Mouse (Mus musculus): ENCODE measurements around the gene Slu7.

Slu7 gene

DNA sequence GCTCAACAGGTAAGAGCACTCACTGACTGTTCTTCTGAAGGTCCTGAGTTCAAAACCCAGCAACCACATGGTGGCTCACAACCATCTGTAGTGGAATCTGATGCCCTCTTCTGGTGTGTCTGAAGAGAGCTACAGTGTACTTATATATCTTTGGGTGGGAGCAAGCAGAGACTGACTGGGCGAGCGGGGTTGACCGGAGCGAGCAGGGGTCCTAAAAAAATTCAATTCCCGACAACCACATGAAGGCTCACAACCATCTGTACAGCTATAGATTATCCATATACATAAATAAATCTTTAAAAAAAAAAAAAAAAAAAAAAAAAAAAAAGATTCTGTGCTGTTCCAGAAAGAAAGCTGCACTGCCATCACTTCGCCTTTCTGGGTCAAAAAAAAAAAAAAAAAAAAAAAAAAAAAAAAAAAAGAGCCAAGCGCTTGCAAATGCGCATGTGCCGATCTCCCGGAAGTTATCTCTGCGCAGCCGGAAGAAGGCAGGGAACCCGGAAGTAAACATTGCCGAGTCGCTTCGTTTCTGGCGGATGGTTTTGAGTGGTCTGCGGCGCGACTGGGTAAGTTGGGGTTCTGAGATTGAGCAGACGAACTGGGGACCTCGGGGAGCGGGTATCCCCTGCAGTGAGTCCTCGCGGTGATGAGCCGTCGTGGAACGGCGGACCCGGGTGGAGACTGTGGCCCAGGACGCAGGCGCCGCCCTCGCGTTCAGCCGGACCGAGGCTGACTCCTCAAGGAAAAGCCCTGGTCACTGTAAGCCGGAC, at the start of gene Slu7:
Gene Slu7 (plus strand): TSS at position 491 of the 770 bp plus-strand sequence.
- peak; percentile 63 for DNase-seq (ENCODE audit: low read depth)

DNA sequence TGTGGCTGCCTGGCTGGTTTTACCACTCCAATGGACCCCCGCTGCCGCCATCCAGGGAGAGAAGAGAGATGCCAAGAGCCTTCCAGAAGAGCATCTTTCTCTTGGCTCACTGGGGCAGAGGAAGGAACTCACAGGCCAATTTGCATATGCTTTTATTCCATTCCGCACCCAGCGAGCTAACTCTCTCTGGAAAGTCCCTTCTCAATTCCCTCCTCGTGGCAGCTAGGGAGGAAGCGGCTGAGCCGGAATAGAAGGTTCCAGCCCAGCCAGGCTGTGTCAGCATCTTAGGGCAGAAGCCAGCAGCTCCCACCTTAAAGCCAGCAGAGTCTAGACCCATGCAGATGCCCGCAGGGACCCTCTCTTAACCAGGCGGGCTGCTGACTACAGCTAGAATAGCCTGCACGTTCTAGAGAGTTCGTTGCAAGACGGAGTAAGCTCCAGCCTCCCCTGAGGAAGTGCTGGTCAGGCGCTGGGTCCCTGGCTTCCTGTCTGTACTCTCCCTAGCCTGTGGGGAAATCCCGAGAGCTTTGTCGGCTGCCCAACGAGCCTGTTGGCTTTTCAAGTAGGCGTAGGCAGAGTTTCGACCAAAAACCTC, 48.4 kb upstream of the Slu7 start:
- DNase-seq (ENCODE audit: low read depth) = no peak

DNA sequence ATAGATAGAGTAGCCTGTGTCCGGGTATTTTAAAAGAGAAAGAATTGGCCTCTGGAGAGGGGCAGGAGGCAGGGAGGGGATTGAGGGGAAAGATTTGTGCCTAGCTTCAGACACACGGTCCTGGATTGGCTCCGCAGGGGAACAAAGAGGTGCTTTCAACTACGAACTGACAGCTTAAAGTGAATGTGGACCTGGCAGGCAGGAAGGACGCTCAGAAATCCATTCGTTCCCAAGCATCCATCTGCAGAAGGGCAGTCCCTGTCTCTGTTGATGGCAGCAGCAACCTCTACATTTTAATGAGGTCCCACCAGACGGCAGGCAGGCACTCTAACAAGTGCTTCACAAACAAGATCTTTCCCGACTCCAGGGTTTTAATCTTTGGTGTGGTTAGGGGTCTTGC, 47.8 kb upstream of the Slu7 start:
- DNase-seq (ENCODE audit: low read depth) = no peak

DNA sequence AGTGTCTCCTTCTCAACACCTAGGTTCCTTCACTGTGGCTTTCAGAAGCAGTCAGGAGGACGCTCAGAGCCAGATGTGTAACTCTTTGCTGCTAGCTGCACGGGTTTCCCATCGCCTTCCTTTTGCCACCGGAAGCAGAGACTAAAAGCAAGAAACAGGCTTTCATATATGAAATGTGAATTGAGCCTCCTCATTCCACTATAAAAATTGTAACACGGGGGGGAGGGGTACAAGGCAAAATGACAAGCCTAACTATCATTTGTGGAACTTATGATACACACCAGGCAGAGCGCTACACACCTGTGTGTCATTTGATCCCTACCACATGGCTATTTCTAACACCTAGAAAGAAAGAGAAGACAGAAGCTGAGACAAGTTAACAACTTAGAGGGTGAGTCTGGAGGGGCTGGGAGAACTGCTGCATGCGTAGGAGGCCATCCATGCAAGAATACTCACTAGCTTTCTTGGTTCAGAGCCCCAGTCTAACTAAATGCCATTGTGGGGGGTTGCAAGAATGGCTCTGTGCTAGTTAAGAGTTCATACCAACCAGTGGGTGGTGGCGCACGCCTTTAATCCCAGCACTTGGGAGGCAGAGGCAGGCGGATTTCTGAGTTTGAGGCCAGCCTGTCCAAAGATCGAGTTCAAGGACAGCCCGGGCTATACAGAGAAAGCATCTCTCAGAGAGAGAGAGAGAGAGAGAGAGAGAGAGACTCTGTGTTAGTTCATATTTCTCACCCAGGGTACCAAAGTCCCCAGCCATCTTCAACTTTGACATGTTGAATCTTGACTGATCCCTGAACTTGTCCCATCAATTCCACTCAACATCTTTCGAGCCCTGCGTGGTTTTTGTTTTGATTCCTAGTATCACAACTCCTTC, 46.3 kb upstream of the Slu7 start:
- no peak for DNase-seq (ENCODE audit: low read depth)

DNA sequence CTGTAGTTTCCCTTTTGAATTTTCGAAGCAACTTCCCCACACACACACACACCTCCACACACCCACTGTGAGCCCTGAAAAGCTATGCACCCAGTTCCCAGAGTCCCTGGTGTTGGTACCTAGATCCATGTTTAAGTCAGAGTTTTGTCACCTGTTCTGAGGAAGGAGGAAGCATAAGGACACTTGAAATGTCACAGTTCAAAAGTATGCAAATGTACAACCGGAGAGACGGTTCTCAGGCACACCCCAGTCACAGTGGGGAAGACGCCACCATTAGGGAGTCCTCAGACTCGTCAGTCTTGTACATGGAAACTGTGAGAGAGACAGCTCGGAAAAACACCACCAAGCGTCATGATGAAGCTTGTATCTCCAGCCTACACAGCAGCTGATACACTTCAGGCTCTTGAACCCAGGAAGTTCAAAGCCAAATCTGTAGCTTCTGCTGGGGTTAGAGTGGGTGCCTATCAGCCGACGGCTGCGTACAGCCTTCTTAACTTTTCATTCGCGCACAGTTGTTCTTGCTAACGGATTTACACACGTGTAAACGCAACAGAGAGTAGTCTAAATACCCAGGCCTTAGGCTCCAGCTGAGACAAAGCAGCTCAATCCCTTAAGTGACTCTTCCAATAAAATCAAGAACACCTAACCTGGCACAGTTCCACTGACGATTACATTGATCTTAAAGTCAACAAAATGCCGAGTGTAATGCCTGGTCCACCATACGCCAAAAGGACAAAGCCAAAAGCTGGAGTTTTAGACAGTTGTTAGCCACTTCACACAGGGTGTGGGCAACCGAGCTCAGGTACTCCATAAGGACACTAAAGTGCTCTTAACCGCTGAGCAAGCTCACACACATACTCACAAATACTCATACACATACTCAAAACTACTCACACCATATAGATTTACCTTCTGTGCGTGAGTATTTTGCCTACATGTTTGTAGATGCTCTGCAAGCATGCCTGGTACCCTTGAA, 45.1 kb upstream of the Slu7 start:
- DNase-seq (ENCODE audit: low read depth) = no peak

DNA sequence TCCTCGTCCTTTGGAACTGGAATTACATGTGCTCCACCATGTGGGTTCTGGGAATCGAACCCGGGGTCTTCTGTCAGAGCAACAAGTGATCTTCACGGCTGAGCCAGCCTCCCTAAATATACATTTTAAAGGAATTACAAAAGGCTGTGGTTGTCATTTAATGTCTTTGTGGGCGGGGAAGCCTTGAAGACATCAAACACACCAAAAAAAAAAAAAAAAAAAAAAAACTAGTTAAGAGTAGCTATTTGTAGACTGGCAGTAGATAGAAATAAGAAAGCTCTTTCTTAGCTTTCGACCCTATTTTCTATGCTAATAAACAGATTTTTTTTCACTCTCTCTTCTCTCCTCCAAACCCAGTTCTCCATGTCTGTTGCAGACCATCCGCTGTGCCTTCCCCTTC, 44.4 kb upstream of the Slu7 start:
- DNase-seq (ENCODE audit: low read depth) = no peak

DNA sequence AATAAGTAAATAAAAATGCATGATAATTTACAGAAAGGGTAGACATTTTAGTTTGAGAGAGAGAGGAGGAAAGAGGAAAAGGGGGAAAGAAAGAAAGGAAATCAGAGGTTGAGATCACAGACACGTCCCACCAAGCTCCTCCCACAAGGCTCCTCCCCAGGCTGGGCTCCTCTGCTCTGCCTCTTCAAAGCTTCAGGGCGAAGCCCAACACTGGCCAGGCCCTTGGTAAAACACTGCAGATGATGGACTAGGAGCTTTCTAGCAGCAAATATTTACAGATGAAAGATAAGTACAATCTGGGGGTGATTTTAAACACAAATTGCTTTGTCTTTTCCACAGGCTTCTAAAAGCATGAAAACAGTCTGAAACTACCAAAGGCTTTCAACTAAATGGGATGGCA, 40.8 kb upstream of the Slu7 start:
- DNase-seq (ENCODE audit: low read depth) = no peak

DNA sequence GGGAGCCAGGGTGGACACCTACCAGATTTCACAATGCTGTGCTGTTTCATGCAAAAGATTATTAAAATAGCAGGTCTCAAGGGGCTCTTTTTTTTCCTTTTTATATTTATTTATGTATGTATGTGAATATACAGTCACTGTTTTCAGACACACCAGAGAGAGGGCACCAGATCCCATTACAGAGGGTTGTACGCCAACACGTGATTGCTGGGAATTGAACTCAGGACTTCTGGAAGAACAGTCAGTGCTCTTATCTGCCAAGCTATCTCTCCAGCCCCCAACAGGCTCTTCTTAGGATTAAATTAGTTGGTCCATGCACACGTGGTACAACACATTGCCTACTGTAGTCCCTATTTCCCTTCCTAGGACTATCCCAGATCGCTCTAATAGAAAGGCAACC, 40.2 kb upstream of the Slu7 start:
- no peak for DNase-seq (ENCODE audit: low read depth)

DNA sequence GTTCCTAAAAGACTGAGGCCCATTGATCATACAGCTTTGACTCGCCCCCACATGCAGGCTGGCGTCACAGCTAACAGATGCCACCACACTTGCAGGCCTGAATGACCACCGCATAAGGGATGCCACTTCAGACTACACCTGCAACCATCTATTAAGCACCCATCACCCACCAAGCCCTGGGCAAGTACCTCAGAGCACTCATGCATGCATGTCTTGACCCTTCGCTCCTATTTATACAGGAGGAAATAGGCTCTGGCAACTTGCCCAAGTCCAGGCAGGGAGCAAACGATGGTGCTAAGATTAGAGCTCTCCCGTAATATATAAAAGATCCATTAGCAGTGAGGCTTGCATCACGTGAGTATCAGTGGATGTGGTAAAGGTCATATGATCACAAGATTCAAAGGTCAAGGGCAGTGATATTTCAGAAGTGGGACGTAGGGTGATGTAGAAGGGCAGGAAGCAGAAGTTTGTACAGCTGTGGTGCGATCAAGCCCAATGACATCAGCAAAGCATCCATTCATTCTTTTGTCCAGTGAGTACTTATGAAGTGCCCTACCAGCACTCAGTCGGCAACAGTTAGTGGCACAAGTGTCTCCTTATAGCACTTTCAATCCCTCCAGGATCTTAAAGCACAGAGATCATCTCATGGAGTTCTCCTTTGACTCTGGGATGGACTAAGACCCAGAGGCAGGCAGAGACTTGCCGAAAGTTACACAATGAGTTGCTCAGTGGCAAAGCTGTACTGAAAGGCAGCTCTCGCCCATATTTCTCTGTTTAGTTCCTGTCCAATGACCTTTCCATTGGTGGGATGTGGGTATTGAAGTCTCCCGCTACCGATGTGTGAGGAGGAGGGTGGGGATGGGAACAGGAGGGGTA, 38.2 kb upstream of the Slu7 start:
- no peak for DNase-seq (ENCODE audit: low read depth)

DNA sequence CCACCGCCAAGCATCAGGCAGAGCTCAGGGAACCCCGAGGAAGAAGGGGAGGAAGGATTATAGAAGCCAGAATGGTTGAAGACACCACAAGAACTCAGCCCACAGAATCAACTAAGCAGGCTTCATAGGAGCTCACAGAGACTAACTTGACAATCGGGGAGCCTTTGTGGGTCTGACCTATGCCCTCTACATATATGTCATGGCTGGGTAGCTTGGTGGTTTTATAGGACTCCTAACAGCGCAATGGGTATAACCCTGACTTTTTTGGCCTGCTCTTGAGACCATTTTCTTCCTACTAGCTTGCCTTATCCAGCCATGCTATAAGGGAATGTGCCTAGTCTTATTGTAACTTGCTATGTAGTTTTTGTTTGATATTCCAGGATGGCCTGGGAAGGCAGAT, 37.3 kb upstream of the Slu7 start:
- DNase-seq (ENCODE audit: low read depth) = no peak

DNA sequence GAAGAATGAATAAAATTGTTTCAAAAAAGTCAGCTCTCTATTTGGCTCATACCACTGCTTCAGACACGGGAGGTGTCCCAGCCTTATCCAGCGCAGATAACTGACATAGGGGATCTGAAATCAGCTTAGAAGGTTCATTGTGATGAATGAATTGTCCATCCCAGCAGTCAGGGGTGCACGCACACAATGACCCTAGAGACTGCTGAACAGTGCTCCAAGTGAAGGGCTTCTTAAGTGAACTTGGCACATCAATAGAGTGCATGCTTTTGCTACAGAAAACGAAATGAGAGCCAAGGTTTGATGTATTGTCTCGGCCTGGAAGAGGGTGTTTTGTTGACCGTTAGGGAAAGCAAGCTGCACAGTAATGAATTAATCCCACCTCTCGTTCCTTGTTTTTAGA, 36.9 kb upstream of the Slu7 start:
- no peak for DNase-seq (ENCODE audit: low read depth)

DNA sequence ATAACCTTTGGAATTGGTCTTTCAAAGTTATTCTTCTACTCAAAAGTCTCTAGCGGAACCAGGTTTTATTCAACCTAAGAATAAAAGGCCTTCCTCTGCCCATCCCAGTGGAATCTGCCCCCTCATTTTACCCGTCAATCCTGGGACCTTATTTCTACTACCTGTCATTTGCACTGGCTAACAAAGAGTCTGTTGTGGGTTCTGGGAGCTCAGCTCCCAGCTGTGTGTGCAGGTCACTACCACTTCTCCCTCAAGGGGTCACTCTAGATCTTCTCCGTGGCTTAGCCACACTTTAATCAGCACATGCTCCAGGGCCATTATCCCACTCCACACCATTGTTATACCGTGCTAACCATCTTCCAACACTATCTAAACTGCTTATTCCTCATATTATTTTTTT, 34.2 kb upstream of the Slu7 start:
- DNase-seq (ENCODE audit: low read depth) = no peak

DNA sequence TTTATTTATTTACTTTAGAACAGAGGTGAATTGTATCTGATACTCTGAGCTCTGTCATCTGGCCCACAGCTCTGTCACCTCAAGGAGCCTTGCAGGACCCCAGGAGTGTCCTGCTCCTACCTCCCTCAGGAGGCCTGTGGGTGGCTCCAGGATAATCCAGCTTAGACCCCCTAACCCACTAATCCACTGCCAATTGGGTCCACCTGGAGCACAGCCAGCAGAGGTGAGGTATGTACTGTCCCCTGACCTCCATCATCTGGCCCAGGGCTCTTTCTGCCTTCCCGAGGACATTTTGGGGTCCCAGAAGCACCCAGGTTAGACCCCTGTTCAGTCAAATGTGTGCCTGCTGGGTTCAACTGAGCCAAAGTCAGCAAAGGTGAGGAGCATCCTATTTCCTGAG, 33.4 kb upstream of the Slu7 start:
- DNase-seq (ENCODE audit: low read depth) = no peak

DNA sequence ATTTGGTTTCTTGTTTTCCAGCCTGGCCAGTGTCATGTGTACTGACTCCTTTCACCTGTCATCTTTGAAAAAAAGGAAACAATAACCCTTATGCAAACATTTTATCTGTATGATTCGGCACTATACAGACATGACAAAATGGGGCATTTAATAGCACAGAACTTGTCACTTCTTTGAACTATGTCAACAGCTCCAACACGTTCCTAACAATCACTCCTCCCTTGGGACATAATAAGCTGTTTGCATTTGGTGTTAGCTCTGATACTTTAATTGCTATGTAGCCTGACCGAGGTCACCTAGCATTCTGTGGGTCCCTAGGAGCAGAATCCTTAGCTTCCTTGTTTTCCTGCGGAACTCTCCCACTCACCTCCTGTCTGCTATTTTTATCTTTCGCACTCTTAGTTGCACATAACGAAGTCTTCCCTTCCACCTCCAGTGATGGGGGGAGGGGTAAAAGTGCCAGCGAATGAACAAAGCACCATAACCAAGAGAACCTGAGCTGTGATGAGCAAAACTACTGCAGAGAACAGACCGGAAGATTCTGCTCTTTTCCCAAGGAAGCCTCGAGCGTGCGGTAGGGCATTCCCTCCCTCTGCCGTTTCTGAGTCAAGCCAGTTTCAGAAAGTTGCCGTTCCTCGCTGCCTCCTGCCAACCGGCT, 29.3 kb upstream of the Slu7 start:
- no peak for DNase-seq (ENCODE audit: low read depth)

DNA sequence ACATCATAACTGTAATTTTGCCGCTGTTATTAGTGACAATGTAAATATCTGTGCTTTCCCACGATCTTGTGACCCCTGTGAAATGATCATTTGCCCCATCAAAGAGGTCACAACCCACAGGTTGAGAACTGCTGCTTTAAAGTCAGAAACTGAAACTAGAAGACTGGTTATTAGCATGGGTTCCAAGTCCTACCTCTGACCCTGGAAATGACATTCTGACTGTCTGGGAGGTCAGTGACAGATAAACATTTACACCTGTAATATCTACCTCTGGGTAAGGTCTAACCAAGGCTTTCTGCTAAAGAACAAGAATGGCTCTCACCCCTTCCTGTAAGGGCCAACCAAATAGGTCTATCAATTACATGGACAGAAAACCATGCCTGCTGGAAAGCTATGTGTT, 24.7 kb upstream of the Slu7 start:
- no peak for DNase-seq (ENCODE audit: low read depth)

DNA sequence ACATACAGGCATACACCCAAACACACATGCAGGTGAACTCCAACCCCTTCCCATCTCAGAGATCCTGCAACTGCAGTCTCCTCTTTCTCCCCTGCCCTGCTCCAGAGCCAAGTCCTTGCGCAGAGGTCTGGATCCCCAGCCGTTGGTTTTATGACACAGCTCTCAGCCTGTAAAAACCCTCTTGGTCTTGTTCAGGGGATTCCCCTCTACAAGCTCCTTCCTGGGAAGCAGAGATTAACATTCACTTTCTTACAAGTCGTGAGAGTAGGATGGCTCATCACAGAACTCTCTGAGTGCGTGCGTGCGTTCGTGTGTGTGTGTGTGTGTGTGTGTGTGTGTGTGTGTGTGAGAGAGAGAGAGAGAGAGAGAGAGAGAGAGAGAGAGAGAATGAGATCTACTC, 23.3 kb upstream of the Slu7 start:
- no peak for DNase-seq (ENCODE audit: low read depth)

DNA sequence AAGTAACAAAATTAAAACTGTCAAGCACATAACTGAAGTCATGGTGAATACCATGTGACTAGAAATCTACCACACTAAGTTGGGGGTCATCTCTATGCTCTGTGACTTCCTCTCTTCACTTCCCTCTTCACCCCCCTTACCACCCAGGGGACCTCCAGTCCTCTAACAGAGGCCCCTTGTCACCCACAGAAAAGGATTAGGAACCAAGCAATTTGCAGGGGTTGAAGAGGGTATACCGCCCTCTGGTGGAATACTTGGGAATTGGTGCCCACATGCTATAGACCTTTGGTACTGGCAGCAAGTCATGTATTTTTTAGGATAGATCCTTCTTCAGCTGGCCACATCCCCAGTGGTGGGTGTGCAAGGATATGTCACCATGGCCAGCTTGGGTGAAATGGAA, 22.1 kb upstream of the Slu7 start:
- peak; percentile 40 for DNase-seq (ENCODE audit: low read depth)

DNA sequence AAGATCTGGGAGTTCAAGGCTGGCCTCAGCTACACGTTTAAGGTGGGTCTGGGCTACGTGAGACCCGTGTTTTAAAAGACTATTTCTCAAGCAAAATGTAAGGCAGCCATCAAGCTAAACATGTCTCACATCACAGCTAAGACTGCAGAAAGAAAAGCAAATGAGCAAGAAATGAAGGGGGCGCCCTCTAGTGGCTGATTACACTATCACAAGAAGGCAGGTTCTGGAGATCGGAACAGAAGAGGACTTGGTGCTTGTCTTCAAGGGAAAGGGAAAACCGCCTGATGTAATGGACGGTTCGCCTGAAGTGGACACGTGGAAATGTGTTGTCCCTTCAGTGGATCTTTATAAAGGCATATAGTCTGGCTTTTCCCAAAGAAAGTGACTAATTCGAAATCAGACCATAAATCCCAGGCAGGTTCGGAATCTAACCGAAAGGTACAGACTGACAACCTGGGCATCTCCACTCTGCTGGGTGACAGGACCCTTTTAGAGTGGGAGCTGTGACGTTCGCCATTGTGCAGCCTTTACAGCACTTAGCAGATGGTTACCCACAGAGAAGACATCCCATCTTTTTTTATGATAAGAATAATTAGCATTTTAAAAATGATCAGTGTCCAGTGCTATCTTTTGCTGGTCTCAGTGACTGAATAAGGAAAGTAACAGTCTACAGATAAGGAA, 20.6 kb upstream of the Slu7 start:
- DNase-seq (ENCODE audit: low read depth) = peak; percentile 59

DNA sequence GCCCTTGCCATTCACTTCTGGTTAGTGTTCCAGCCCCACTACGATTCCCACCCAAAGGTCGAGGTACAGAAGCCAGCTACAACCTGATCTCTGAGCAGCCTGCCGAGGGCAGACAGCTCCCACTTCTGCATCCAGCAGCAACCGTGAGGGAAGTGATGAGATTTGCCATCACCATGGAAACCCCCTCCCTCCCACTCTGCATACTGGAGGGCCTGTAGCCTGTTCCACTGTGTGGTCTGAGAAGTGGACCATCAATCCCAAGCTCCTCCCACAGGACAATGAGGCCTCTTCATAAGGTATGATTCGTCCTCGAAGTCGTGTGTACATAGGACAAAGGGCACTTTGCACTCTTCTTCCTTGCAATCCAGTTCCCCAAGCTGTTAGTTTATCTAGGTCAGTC, 16.3 kb upstream of the Slu7 start:
- DNase-seq (ENCODE audit: low read depth) = no peak

DNA sequence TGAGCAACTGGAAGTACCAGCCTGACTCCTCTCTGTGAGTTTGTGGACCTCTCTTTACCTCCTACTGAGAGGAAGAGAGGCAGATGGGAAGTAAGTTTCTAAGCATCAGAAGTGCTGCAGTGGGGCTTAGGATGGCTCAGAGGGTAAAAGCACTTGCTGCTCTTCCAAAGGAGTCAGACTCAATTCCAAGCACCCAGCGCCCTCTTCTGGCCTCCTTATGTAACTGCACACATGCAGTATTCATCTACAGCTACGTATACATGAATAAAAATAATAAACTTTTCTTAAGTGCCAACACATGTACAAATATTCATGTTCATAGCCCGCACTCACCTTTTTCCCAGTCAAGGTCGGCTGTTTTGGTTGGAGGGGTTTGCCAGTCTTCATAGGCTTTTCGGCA, 9.2 kb upstream of the Slu7 start:
- no peak for DNase-seq (ENCODE audit: low read depth)

Data from c-Kit-positive CD71-positive TER-119-negative erythroid progenitor cells, embryonic 14.5 days (primary cell).